Mouse (Mus musculus) thymus, adult 2 months (tissue): ENCODE data around the gene 4922502D21Rik. TPM values are rescaled to one million over a fixed set of nuclear protein-coding genes. Genes with fewer than 3 reads are reported as not detected.

ENCODE experiments used
- DNase-seq: peaks from one replicate; pipeline ENCODE4 v3.0.0; 2021
- H3K27ac ChIP-seq: fragments of 200-500 bp; 2 replicates; pipeline ENCODE4 v1.5.1; 2012; ENCODE audit warnings: low read length, control low read depth; ENCODE audit not compliant: control insufficient read depth, insufficient read depth
- H3K27me3 ChIP-seq: fragments of 200-500 bp; 2 replicates; pipeline ENCODE4 v1.6.1; 2012; ENCODE audit warnings: mild to moderate bottlenecking, low read length, moderate library complexity, mixed read lengths; ENCODE audit not compliant: control insufficient read depth, insufficient read depth
- H3K36me3 ChIP-seq: fragments of 200-500 bp; 2 replicates; pipeline ENCODE4 v1.6.1; 2012; ENCODE audit warnings: mild to moderate bottlenecking, low read length, moderate library complexity; ENCODE audit not compliant: control insufficient read depth, insufficient read depth
- H3K4me1 ChIP-seq: fragments of 200-500 bp; replicated peaks from 2 replicates; pipeline ENCODE4 v1.6.1; 2012; ENCODE audit warnings: low read length; ENCODE audit not compliant: control insufficient read depth, insufficient read depth
- H3K4me3 ChIP-seq: fragments of 200-500 bp; 2 replicates; pipeline ENCODE4 v1.5.1; 2012; ENCODE audit warnings: mild to moderate bottlenecking, low read length, control low read depth, moderate library complexity; ENCODE audit not compliant: control insufficient read depth, insufficient read depth
- CTCF ChIP-seq: fragments of 200-500 bp; IDR thresholded peaks from 2 replicates; pipeline ENCODE4 v1.5.1; 2012; ENCODE audit warnings: mild to moderate bottlenecking, control low read depth, low read length, moderate library complexity, borderline replicate concordance; ENCODE audit not compliant: control insufficient read depth, poor library complexity, insufficient read depth; ENCODE audit errors: extremely low read depth
- POLR2A ChIP-seq: fragments of 200-500 bp; IDR thresholded peaks from 2 replicates; pipeline ENCODE4 v1.6.1; 2012; ENCODE audit warnings: mild to moderate bottlenecking, low read length, control low read depth, moderate library complexity; ENCODE audit not compliant: control insufficient read depth, poor library complexity, insufficient read depth; ENCODE audit errors: extremely low read depth
- WGBS: fragments of 180-500 bp; shearing (Covaris S2); methylation state at CpG from one replicate; pipeline ENCODE4 v1.1.7; 2018; 5-methylcytosine and 5-hydroxymethylcytosine counted together
- polyA plus RNA-seq: library from polyadenylated mRNA; depleted of rRNA; stranded (reverse); fragments of >200 nt; gene quantifications from 2 replicates; pipeline ENCODE4 v1.2.3, GENCODE M21; 2012

The 4922502D21Rik gene
- polyA plus RNA-seq, 1 experiment = 0.15 TPM

- Histone ChIP-seq H3K36me3 (no peaks in the 10 kb centered on the region), H3K27ac (no peak overlapping the region), H3K4me1 (peaks cover 3% of the 10 kb centered on the region), H3K4me3 (no peak overlapping the region), H3K27me3 (no peaks in the 10 kb centered on the region)
- TF ChIP-seq CTCF (no peak), POLR2A (no peak)
- DNase-seq = no peak
- WGBS = 6% methylated on average over 1 of the region's 1 CpGs
Measured at GRCm38 (mm10) chr6:129315698-129316097, 15.9 kb downstream of the 4922502D21Rik start.

- WGBS = 87% methylated on average over 3 of the region's 3 CpGs
- H3K4me3 ChIP-seq = no peak overlapping the region
- no peaks in the 10 kb centered on the region for H3K36me3 ChIP-seq
- H3K27me3 ChIP-seq = no peaks in the 10 kb centered on the region
- H3K4me1 ChIP-seq = peaks cover 3% of the 10 kb centered on the region
- H3K27ac ChIP-seq = no peak overlapping the region
- DNase-seq = no peak
- TF ChIP-seq POLR2A (no peak), CTCF (no peak)
Measured at GRCm38 (mm10) chr6:129314655-129315168, 16.9 kb downstream of the 4922502D21Rik start.

- Histone ChIP-seq H3K27me3 (no peaks in the 10 kb centered on the region), H3K4me3 (no peak overlapping the region), H3K4me1 (peaks cover 3% of the 10 kb centered on the region), H3K36me3 (no peaks in the 10 kb centered on the region), H3K27ac (no peak overlapping the region)
- TF ChIP-seq POLR2A (no peak), CTCF (no peak)
- WGBS = 55% methylated on average over 3 of the region's 3 CpGs
- DNase-seq = no peak
Measured at GRCm38 (mm10) chr6:129312499-129312898, 19.1 kb downstream of the 4922502D21Rik start.

- WGBS = 6% methylated on average over 1 of the region's 1 CpGs
- H3K27ac ChIP-seq = no peak overlapping the region
Measured at GRCm38 (mm10) chr6:129304180-129304579, 27.4 kb downstream of the 4922502D21Rik start.

GRCm38 (mm10) chr6:129288708-129289107, 42.9 kb downstream of the 4922502D21Rik start:
- Histone ChIP-seq H3K27me3 (no peaks in the 10 kb centered on the region), H3K27ac (no peak overlapping the region), H3K4me1 (peaks cover 2% of the 10 kb centered on the region), H3K36me3 (no peaks in the 10 kb centered on the region), H3K4me3 (no peak overlapping the region)
- DNase-seq = no peak
- TF ChIP-seq POLR2A (no peak), CTCF (no peak)

More at GRCm38 (mm10) chr6:129304180-129304579, 27.4 kb downstream of the 4922502D21Rik start:
- DNase-seq = no peak
- TF ChIP-seq CTCF = no peak
- TF ChIP-seq POLR2A = no peak
- Histone ChIP-seq H3K4me1 (no peaks in the 10 kb centered on the region), H3K4me3 (no peak overlapping the region), H3K36me3 (no peaks in the 10 kb centered on the region), H3K27me3 (no peaks in the 10 kb centered on the region)

- Histone ChIP-seq H3K36me3 (no peaks in the 10 kb centered on the region), H3K27ac (no peak overlapping the region; the same call in 1 of the 2 replicates), H3K4me3 (no peak overlapping the region), H3K4me1 (peaks cover 5% of the 10 kb centered on the region), H3K27me3 (no peaks in the 10 kb centered on the region)
- DNase-seq = peak; percentile 84
- no peak for TF ChIP-seq CTCF
- TF ChIP-seq POLR2A = no peak
- 2% methylated on average over 7 of the region's 7 CpGs for WGBS
Measured at GRCm38 (mm10) chr6:129284384-129285104, 47.1 kb downstream of the 4922502D21Rik start.

- 41% methylated on average over 3 of the region's 3 CpGs for WGBS
- TF ChIP-seq POLR2A (no peak), CTCF (no peak)
- DNase-seq = no peak
Measured at GRCm38 (mm10) chr6:129283271-129283670, 48.3 kb downstream of the 4922502D21Rik start.

GRCm38 (mm10) chr6:129276483-129276882, 55.1 kb downstream of the 4922502D21Rik start:
- 100% methylated on average over 2 of the region's 2 CpGs for WGBS
- TF ChIP-seq POLR2A (no peak), CTCF (no peak)
- peak overlapping the region; percentile 25 for H3K27ac ChIP-seq
- H3K4me1 ChIP-seq = peaks cover 4% of the 10 kb centered on the region
- DNase-seq = no peak
- H3K27me3 ChIP-seq = no peaks in the 10 kb centered on the region
- H3K36me3 ChIP-seq = peaks cover 4% of the 10 kb centered on the region; the same call in 1 of the 2 replicates
- no peak overlapping the region for H3K4me3 ChIP-seq

More at GRCm38 (mm10) chr6:129283271-129283670, 48.3 kb downstream of the 4922502D21Rik start:
- peaks cover 5% of the 10 kb centered on the region for H3K4me1 ChIP-seq
- no peaks in the 10 kb centered on the region for H3K36me3 ChIP-seq
- no peak overlapping the region for H3K4me3 ChIP-seq
- no peak overlapping the region for H3K27ac ChIP-seq
- H3K27me3 ChIP-seq = no peaks in the 10 kb centered on the region
